Mouse (Mus musculus): ENCODE results near the gene Atad3a.

Atad3a gene

GRCm38 (mm10) chr4:155738262-155738661 lies 22.6 kb downstream of the Atad3a start:
- H3K36me3 ChIP-seq (ENCODE audit: control insufficient read depth, insufficient read depth, low read length, poor library complexity, severe bottlenecking): no peaks in the 10 kb centered on the region; the same call in 1 of the 2 replicates
- H3K27me3 ChIP-seq (ENCODE audit: control insufficient read depth, insufficient read depth, low read length, poor library complexity, severe bottlenecking): no peaks in the 10 kb centered on the region
- no peak for DNase-seq (ENCODE audit: low read depth, low spot score)

- H3K27me3 ChIP-seq (ENCODE audit: control insufficient read depth, insufficient read depth, low read length, poor library complexity, severe bottlenecking): no peaks in the 10 kb centered on the region
- no peaks in the 10 kb centered on the region; the same call in 1 of the 2 replicates for H3K36me3 ChIP-seq (ENCODE audit: control insufficient read depth, insufficient read depth, low read length, poor library complexity, severe bottlenecking)
- DNase-seq (ENCODE audit: low read depth, low spot score): no peak
Observed at GRCm38 (mm10) chr4:155736421-155736820, 24.5 kb downstream of the Atad3a start.

- Histone ChIP-seq H3K27me3 (ENCODE audit: control insufficient read depth, insufficient read depth, low read length, poor library complexity, severe bottlenecking) (no peaks in the 10 kb centered on the region), H3K36me3 (ENCODE audit: control insufficient read depth, insufficient read depth, low read length, poor library complexity, severe bottlenecking) (no peaks in the 10 kb centered on the region; the same call in 1 of the 2 replicates)
- DNase-seq (ENCODE audit: low read depth, low spot score): peak; percentile 16
Observed at GRCm38 (mm10) chr4:155735788-155736187, 25.1 kb downstream of the Atad3a start.

GRCm38 (mm10) chr4:155734951-155735702 lies 25.8 kb downstream of the Atad3a start:
- peak; percentile 45 for DNase-seq (ENCODE audit: low read depth, low spot score)
- H3K27me3 ChIP-seq (ENCODE audit: control insufficient read depth, insufficient read depth, low read length, poor library complexity, severe bottlenecking): no peaks in the 10 kb centered on the region

GRCm38 (mm10) chr4:155734350-155734941 lies 26.4 kb downstream of the Atad3a start, which contains the start of gene Tmem240:
TSS of gene Tmem240 (plus strand) at chr4:155734800.
- Histone ChIP-seq H3K36me3 (ENCODE audit: control insufficient read depth, insufficient read depth, low read length, poor library complexity, severe bottlenecking) (no peaks in the 10 kb centered on the region), H3K27me3 (ENCODE audit: control insufficient read depth, insufficient read depth, low read length, poor library complexity, severe bottlenecking) (no peaks in the 10 kb centered on the region)
- peak; percentile 55 for DNase-seq (ENCODE audit: low read depth, low spot score)

More at GRCm38 (mm10) chr4:155734951-155735702, 25.8 kb downstream of the Atad3a start:
- no peaks in the 10 kb centered on the region for H3K36me3 ChIP-seq (ENCODE audit: control insufficient read depth, insufficient read depth, low read length, poor library complexity, severe bottlenecking)

GRCm38 (mm10) chr4:155733267-155733666 lies 27.6 kb downstream of the Atad3a start:
- Histone ChIP-seq H3K36me3 (ENCODE audit: control insufficient read depth, insufficient read depth, low read length, poor library complexity, severe bottlenecking) (no peaks in the 10 kb centered on the region; the same call in 1 of the 2 replicates), H3K27me3 (ENCODE audit: control insufficient read depth, insufficient read depth, low read length, poor library complexity, severe bottlenecking) (no peaks in the 10 kb centered on the region)
- DNase-seq (ENCODE audit: low read depth, low spot score): no peak

- H3K27me3 ChIP-seq (ENCODE audit: control insufficient read depth, insufficient read depth, low read length, poor library complexity, severe bottlenecking): no peaks in the 10 kb centered on the region
- H3K36me3 ChIP-seq (ENCODE audit: control insufficient read depth, insufficient read depth, low read length, poor library complexity, severe bottlenecking): no peaks in the 10 kb centered on the region; the same call in 1 of the 2 replicates
- no peak for DNase-seq (ENCODE audit: low read depth, low spot score)
Observed at GRCm38 (mm10) chr4:155727993-155728392, 32.9 kb downstream of the Atad3a start.

GRCm38 (mm10) chr4:155721668-155722083 lies 39.2 kb downstream of the Atad3a start:
- DNase-seq (ENCODE audit: low read depth, low spot score): peak; percentile 57
- Histone ChIP-seq H3K27me3 (ENCODE audit: control insufficient read depth, insufficient read depth, low read length, poor library complexity, severe bottlenecking) (no peaks in the 10 kb centered on the region), H3K36me3 (ENCODE audit: control insufficient read depth, insufficient read depth, low read length, poor library complexity, severe bottlenecking) (peaks cover 2% of the 10 kb centered on the region; the same call in 1 of the 2 replicates)

GRCm38 (mm10) chr4:155710521-155711252 lies 50.2 kb downstream of the Atad3a start:
- no peaks in the 10 kb centered on the region for H3K27me3 ChIP-seq (ENCODE audit: control insufficient read depth, insufficient read depth, low read length, poor library complexity, severe bottlenecking)
- peaks cover 3% of the 10 kb centered on the region; the same call in 1 of the 2 replicates for H3K36me3 ChIP-seq (ENCODE audit: control insufficient read depth, insufficient read depth, low read length, poor library complexity, severe bottlenecking)
- DNase-seq (ENCODE audit: low read depth, low spot score): no peak

GRCm38 (mm10) chr4:155708988-155709387 lies 51.9 kb downstream of the Atad3a start:
- Histone ChIP-seq H3K36me3 (ENCODE audit: control insufficient read depth, insufficient read depth, low read length, poor library complexity, severe bottlenecking) (no peaks in the 10 kb centered on the region), H3K27me3 (ENCODE audit: control insufficient read depth, insufficient read depth, low read length, poor library complexity, severe bottlenecking) (no peaks in the 10 kb centered on the region)
- DNase-seq (ENCODE audit: low read depth, low spot score): no peak

- no peaks in the 10 kb centered on the region for H3K27me3 ChIP-seq (ENCODE audit: control insufficient read depth, insufficient read depth, low read length, poor library complexity, severe bottlenecking)
- no peaks in the 10 kb centered on the region for H3K36me3 ChIP-seq (ENCODE audit: control insufficient read depth, insufficient read depth, low read length, poor library complexity, severe bottlenecking)
- peak; percentile 29 for DNase-seq (ENCODE audit: low read depth, low spot score)
Observed at GRCm38 (mm10) chr4:155708582-155708981, 52.3 kb downstream of the Atad3a start.

- no peak for DNase-seq (ENCODE audit: low read depth, low spot score)
- Histone ChIP-seq H3K27me3 (ENCODE audit: control insufficient read depth, insufficient read depth, low read length, poor library complexity, severe bottlenecking) (no peaks in the 10 kb centered on the region), H3K36me3 (ENCODE audit: control insufficient read depth, insufficient read depth, low read length, poor library complexity, severe bottlenecking) (no peaks in the 10 kb centered on the region)
Observed at GRCm38 (mm10) chr4:155705592-155705929, 55.3 kb downstream of the Atad3a start.

- no peaks in the 10 kb centered on the region for H3K36me3 ChIP-seq (ENCODE audit: control insufficient read depth, insufficient read depth, low read length, poor library complexity, severe bottlenecking)
- peak; percentile 95 for DNase-seq (ENCODE audit: low read depth, low spot score)
Observed at GRCm38 (mm10) chr4:155704721-155705591, 55.9 kb downstream of the Atad3a start, which contains the start of gene Ssu72. TSS of gene Ssu72 (plus strand) at chr4:155704800.

GRCm38 (mm10) chr4:155703425-155703929 lies 57.4 kb downstream of the Atad3a start:
- no peaks in the 10 kb centered on the region for H3K27me3 ChIP-seq (ENCODE audit: control insufficient read depth, insufficient read depth, low read length, poor library complexity, severe bottlenecking)
- H3K36me3 ChIP-seq (ENCODE audit: control insufficient read depth, insufficient read depth, low read length, poor library complexity, severe bottlenecking): no peaks in the 10 kb centered on the region
- no peak for DNase-seq (ENCODE audit: low read depth, low spot score)

More at GRCm38 (mm10) chr4:155704721-155705591, 55.9 kb downstream of the Atad3a start, which contains the start of gene Ssu72:
- no peaks in the 10 kb centered on the region for H3K27me3 ChIP-seq (ENCODE audit: control insufficient read depth, insufficient read depth, low read length, poor library complexity, severe bottlenecking)
